Mouse (Mus musculus) layer of hippocampus, adult 2 months (tissue): Measurements from ENCODE around the gene Hes1. TPM values are rescaled to one million over a fixed set of nuclear protein-coding genes. Genes with fewer than 3 reads are reported as not detected.

Experiments
- DNase-seq, 2 experiments: peaks; one replicate each; pipeline ENCODE4 v3.0.0; 2022; ENCODE audit warnings: low spot score in 2 of 2
- H3K27ac ChIP-seq: fragments of 200-600 bp; 2 replicates; pipeline ENCODE4 v1.8.1; 2022
- H3K4me3 ChIP-seq: fragments of 200-600 bp; 2 replicates; pipeline ENCODE4 v1.8.1; 2022; ENCODE audit warnings: mild to moderate bottlenecking
- CTCF ChIP-seq: fragments of 200-600 bp; conservative IDR thresholded peaks from 2 replicates; pipeline ENCODE4 v1.8.1; 2022; ENCODE audit warnings: antibody characterized with exemption, mild to moderate bottlenecking, moderate library complexity
- long read RNA-seq, 2 experiments: library from polyadenylated mRNA; stranded (forward); transcript quantifications; one replicate each; pipeline ENCODE4 v2.0.0; 2021; ENCODE audit warnings: borderline mapping rate in 2 of 2
- total RNA-seq, 2 experiments: library from RNA; stranded (reverse); gene quantifications; 2 replicates each; pipeline ENCODE4 v1.2.3; 2021

The Hes1 gene
- total RNA-seq, result 10 to 100 TPM; 23.3 to 32.7 TPM
- long read RNA-seq, experiment 1, transcript Hes1-201 (4 exons, 1,468 nt), result major isoform, 12 of 22 reads
- long read RNA-seq, experiment 1, partial matches to known transcripts, result 0 of 22 reads
- long read RNA-seq, experiment 1, other reads (novel, unspliced or antisense), result 6 of 22 reads
- long read RNA-seq, experiment 2, transcript Hes1-201 (4 exons, 1,468 nt), result major isoform, 17 of 27 reads
- long read RNA-seq, experiment 2, partial matches to known transcripts, result 3 of 27 reads
- long read RNA-seq, experiment 2, other reads (novel, unspliced or antisense), result 4 of 27 reads

DNA sequence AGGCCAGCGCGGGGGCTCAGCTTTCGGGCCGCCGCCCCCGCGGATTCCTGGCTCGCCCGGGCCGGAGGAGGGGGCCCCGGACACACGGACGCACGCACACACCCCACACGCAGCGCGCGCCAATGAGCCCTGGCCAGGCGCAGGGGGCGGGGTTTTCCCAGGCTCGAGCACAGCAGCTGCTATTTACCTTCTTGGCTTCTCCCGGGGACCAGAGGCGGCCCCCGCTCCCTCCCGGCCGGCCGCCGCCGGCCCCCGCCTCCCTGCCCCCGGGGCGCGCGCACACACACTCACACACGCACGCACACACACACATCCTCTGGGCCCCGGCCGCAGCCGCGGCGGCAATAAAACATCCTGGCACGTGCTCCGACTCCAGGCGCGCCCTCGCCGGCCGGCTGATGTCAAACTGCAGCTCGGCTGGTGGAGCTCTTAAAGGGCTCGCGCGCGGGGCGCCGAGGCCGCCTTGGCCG lies at the start of gene Hes1:
TSS of gene Hes1 (plus strand) at position 401 of the 470 bp plus-strand sequence.
- peak; percentile 64 to 80 for DNase-seq
- H3K4me3 ChIP-seq, result peak within 1 kb of the TSS; percentile 74
- H3K27ac ChIP-seq, result peak within 1 kb of the TSS; percentile 95
- no peak; the same call in 1 of the 2 replicates for TF ChIP-seq CTCF

DNA sequence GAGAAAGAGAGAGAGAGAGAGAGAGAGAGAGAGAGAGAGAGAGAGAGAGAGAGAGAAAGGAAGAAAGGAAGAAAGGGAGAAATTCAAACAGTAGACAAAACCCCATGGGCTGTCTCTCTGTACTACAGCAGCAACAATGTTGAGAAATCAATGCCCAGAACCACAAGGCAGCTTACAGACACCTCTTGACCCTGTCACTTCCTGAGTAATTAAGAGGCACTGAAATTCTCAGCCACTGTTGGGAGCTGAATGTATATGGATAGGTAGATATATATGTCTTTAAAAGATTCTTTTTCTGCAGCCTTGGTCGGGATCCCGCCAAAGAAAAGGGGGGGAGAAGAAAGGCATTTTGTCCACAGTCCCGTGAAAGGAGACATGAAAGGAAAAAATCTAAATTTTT lies 48.1 kb upstream of the Hes1 start:
- no peak for TF ChIP-seq CTCF
- H3K27ac ChIP-seq, result no peak overlapping the region
- H3K4me3 ChIP-seq, result no peak overlapping the region
- DNase-seq, result no peak

DNA sequence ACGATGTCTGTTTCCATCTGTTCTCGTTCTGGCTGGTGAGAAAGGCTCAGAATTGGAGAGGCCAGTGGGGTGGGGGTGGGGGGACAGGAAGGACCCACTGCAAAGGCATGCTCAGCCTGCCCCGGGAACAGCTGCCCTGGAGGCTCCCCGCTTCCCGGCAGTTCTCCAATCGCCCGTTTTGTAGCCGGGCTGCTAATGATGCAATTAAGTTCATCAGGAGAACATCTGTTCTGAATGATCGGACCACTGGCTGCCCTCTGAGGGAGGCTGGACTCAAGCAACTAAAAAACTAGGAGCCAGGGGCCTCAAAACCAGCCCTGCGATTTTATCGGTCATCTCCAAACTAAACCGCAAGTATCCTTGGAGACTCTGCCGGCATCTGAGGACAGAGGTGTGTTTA lies 44.1 kb upstream of the Hes1 start:
- no peak for DNase-seq
- TF ChIP-seq CTCF, result no peak
- Histone ChIP-seq H3K4me3 (no peak overlapping the region), H3K27ac (no peak overlapping the region)

DNA sequence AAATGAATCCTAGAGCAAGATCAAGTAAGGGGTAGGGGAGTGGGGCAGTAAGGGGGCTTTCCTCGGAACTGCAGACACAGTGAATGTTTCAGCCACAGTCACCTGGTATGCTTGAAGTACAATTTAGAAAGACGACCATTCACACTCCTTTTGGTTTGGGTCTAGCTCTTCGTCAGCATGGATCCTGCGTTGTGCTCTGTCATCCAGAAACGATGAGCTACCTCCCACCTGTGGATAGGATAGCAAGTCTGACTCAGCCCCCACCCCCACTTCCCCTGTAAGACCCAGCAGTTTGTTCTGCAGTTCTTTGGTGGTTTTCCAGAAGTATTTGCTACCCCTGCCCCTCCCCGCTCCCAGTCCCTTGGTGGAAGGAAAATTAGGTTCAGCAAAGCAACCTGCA lies 41.8 kb upstream of the Hes1 start:
- no peak for DNase-seq
- no peak for TF ChIP-seq CTCF
- no peak overlapping the region for H3K27ac ChIP-seq
- H3K4me3 ChIP-seq, result no peak overlapping the region

DNA sequence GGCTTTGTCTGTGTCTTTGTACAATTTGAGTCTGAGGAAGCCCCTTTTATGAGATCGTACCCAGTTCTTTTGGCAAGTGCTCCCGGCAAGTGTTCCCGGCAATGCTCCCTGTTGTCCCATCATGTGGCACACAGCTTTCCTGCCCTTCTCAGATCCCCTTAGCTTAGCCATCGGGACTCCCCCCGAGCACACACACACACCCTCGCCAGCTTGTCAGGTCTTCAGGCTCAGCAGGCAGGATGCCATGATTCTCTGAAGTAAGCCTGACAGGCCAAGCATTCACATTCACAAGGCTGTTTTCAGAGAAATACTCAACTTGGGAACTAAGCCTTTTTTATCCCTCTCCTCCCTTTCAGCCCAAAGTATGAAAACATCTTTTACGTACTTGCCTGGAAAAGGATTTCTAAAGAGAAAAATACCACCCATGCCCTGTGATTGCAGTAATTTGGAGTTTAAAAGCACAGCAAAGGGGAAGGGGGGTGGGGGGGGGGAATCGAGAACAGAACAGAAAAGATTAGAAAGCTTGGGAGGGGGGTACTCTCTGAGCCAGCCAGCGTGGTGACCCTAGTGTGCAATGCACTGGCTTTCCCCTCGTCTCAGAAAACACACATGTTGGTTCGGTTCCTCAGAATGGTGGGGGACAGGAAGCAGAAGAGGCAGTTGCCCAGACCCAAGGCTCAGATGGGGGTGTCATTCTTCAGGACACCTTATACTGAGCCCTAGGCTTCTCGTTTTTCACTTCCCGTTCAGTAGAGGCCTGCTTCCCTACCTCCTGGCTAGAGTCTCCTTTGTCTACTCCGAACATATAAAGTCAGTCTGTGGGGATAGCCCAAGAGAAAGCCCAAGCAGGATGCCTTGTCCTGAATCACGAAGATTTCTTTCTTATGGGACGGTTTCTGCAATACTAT lies 41.0 kb upstream of the Hes1 start:
- DNase-seq, result no peak
- TF ChIP-seq CTCF, result no peak
- Histone ChIP-seq H3K27ac (no peak overlapping the region; the same call in 1 of the 2 replicates), H3K4me3 (no peak overlapping the region)

DNA sequence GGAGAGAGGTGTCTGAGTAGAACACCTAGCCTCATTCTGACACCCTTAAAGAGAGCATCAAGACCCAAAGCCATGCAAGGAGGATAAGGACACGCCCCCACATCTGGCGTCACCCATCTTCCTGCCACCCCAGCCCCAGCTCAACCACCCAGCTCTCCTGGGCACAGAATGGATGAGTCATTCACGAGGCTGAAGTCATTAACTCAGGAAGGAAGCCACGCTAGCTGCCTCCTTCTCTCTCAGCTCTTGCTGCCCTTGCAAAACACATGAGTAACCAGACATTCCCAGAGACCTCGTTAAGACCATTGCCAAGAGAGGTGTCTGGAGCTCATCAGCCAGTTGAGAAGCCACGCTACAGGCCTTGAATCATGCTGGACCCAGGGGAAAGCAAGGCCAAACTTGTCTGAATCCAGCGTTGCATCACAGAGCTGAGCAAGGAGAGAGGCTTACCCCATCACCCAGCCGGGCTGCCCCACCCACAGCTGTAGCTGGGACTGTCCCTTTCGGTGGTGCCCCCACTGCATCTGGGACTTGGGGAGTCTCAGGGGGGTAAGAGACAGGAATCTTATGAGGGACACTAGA lies 39.4 kb upstream of the Hes1 start:
- TF ChIP-seq CTCF, result no peak
- no peak for DNase-seq

DNA sequence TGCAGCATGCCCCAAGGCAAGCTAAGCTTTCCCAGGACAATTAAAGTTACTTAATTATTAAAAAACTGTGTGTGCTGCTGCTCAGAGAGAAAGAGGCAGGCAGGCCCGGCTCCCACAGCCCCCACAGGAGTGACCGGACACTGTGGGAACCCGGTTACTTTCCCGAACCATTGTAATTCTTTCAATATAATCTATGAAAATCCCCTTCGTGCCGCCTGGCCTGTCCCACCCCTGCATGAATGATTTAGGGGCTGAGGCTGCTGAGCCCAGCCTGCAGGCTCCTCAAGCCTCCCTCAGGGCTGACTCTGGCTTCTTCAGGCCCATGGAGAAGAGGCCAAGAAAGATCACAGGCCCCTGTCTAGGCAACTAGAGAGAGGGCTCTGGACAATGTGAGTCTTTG lies 36.0 kb upstream of the Hes1 start:
- no peak for TF ChIP-seq CTCF
- Histone ChIP-seq H3K27ac (no peak overlapping the region), H3K4me3 (no peak overlapping the region)
- no peak for DNase-seq

More for the DNA sequence above, 39.4 kb upstream of the Hes1 start:
- no peak overlapping the region for H3K4me3 ChIP-seq
- no peak overlapping the region for H3K27ac ChIP-seq

DNA sequence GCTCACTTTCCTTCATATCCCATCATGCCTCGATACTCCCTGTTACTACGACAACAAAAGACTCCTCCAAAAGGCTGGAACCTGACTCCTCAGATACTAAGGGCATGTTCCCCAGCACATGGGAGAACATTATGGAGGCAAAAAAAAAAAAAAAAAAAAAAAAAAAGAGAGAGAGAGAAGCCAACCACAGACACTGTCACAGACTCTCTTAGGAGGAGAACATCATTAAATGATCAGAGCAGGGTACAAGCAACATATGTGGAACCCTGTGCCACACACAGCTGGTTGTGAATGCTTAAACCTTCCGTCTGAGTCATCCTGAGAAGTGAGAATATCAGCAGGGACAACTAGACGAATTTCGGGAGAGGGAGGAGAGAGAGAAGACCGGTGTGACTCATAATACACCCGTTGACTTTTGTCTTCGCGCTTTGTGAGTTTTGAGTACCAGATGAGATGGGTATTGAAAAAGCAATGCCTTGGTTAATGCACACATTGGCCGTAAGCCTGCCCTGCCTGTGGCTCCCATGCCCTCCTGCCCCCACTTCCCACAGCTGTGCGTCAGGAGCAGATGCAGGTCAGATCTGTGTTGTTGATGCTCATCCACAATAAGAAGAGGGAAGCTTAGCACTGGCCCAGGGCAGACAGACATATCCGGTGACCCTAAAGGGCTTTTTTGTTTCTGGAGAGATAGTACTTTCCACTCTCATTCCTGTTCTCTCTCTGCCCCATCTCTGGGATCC lies 34.8 kb upstream of the Hes1 start:
- no peak for TF ChIP-seq CTCF
- Histone ChIP-seq H3K27ac (no peak overlapping the region), H3K4me3 (no peak overlapping the region)
- no peak for DNase-seq

DNA sequence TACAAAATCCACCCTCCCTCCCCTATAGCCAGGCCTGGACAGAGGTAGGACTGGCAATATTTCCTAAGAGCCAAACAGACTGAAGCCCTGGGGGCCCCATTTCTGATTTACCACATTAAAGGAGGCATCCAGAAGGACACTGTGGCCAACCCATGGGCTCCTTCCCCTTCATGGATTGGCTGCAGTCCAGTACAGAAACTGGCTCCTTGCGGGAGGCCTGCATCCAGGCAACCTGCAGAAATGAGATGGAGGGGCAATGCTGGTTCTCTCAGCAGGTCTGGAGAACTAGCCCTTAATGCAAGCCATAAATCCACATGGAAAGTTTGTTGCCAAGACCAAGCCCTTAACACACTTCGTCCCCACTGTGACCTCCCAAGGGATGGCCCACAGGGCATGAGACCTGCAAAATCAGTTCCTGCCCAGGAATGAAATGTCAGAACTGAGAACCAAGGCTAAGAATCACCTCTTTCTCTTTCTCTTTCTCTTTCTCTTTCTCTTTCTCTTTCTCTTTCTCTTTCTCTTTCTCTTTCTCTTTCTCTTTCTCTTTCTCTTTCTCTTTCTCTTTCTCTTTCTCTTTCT lies 31.8 kb upstream of the Hes1 start:
- no peak for DNase-seq
- TF ChIP-seq CTCF, result no peak
- H3K4me3 ChIP-seq, result no peak overlapping the region
- H3K27ac ChIP-seq, result no peak overlapping the region

DNA sequence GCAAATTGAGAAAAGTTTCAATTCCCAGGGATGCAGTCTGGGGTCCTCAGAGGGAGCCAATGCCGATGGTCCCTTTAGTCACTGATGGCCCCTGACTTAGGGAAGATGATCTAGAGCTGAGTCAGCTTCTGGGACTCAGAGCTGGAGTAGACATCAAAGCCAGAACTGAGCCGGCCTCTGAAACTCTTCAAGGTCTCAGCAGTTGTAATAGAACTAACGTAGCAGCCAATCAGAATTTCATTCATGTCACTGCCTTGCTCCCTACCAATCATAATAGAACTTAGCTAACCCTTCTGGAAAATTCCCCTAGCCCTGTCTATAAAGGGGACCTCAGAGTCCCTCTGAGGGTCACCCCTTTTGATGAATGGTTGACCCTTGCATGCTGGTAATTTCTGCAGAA lies 30.8 kb upstream of the Hes1 start:
- no peak for DNase-seq
- no peak overlapping the region for H3K4me3 ChIP-seq
- TF ChIP-seq CTCF, result no peak
- H3K27ac ChIP-seq, result no peak overlapping the region

DNA sequence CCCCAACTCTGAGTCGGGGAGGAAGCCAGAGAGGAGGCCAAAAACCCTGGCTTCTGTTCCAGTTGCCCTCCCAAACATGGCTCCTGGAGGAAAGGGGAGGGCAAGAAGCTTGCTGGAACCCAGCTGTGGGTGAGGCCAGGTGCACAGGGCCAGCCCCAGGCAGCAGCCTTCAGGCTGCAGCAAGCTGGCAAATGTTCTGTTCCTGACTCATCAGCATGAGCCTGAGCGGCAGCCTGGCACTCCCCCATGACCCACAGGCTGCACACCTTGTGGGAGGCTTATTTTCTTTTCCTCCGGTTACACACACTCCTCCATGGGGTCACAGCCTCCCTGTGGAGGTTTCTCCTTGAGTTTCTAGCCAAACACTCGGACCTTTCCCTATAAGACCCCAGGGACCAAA lies 30.2 kb upstream of the Hes1 start:
- no peak for DNase-seq
- no peak overlapping the region for H3K4me3 ChIP-seq
- H3K27ac ChIP-seq, result no peak overlapping the region
- TF ChIP-seq CTCF, result no peak

DNA sequence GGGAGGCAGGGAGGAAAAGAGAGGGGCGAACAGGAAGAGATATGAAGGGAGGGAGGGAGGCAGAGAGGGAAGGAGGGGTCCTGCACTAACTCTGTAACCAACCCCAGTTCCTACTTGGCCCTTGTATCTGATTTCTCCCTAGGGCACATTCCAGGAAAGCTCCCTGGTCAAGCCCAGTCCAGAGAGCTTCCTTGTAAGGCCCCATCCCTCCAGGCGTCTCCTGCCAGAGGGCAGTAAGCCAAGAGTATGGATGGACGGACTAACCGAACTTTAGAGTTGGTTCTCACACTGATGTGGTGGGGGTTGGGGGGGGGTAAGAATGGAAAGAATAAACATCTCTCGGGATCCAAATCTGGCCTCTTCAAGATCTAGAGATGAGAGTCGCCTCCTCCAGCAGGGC lies 29.7 kb upstream of the Hes1 start:
- no peak for TF ChIP-seq CTCF
- no peak for DNase-seq
- no peak overlapping the region for H3K4me3 ChIP-seq
- H3K27ac ChIP-seq, result no peak overlapping the region
